Mouse (Mus musculus): ENCODE measurements around the gene Clec12b.
A peak's percentile ranks its signal among the peaks of the same experiment; 100 is the strongest.
"Not testable (repeated sequence)": the region's sequence is repeated elsewhere in the genome, so short reads cannot be mapped to it uniquely, and the experiment has no call there.

Clec12b gene

GRCm38 (mm10) chr6:129369374-129370132 lies 16.1 kb downstream of the Clec12b start:
- DNase-seq (ENCODE audit: low spot score in 2 of 2), result no peak

GRCm38 (mm10) chr6:129365959-129366359 lies 19.7 kb downstream of the Clec12b start:
- no peak for DNase-seq (ENCODE audit: low spot score in 2 of 2)

- DNase-seq (ENCODE audit: low spot score in 2 of 2), result no peak
These were observed 21.7 kb downstream of the Clec12b start for GRCm38 (mm10) chr6:129363942-129364341.

- DNase-seq (ENCODE audit: low spot score in 2 of 2), result no peak
These were observed 26.2 kb downstream of the Clec12b start for GRCm38 (mm10) chr6:129359515-129359914.

GRCm38 (mm10) chr6:129356430-129356829 lies 29.2 kb downstream of the Clec12b start:
- no peak for DNase-seq (ENCODE audit: low spot score in 2 of 2)

- DNase-seq (ENCODE audit: low spot score in 2 of 2), result no peak
These were observed 29.9 kb downstream of the Clec12b start for GRCm38 (mm10) chr6:129355774-129356173.

DNA sequence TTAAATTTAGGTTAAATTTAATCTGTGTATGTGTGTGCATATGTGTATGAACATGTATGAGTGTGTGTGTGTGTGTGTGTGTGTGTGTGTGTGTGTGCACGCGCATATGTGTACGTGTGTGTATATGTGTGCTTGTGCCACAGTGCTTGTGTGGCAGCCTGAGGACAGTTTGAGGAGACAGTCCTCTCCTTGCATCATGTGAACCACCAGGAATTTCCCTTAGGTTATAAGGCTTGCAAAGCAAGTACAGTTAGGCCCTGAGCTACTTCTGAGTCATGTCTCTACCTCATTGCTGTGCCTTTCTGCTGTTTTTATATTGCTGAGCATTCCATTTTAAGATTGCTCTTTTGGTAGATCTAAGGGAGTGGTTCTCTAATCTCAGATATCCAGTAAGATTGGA lies 34.6 kb downstream of the Clec12b start:
- DNase-seq (ENCODE audit: low spot score in 2 of 2), result no peak

DNA sequence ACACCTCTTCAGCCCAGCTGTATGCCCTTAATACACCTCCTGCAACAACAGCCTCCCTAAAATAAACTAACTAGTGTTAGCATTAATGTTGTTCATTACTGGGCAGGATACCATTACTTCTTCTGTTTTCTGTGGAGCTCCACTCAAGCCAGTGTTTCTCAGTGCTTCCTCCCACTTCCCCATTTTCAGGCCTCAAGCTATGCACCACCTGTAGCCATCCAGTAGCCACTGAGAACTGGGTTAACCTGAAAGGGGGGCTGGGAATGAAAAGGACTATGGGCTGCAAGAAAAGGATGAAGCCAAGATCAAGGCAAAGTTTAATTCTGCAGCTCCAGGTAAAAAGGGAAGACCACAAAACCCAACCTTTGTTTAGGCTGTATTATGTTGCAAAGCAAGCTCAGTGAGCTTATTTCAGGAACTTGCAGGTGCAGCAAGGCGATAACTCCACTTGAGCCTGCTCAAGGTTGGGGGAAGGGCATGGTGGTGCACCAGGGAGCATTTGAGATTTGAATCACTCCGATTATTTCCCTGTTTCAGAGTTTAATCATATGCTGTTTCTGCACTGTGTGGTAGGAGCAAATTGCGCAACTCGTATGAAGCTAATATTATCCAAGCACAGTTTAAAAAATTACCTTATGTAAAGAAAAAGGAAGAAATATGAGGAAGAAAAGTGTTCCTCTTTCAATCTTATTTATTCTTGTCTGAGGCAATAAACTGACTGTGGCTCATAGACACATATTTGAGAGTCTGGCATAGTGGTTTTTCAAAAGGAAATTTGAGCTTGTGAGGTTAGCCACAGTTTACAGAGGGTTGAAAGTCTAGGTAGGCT lies 35.9 kb downstream of the Clec12b start:
- no peak for DNase-seq (ENCODE audit: low spot score in 2 of 2)

GRCm38 (mm10) chr6:129344408-129344807 lies 41.3 kb downstream of the Clec12b start:
- no peak for DNase-seq (ENCODE audit: low spot score in 2 of 2)

GRCm38 (mm10) chr6:129342391-129342790 lies 43.3 kb downstream of the Clec12b start, which contains the start of gene Clec12a:
TSS of gene Clec12a (plus strand) at chr6:129342691.
- DNase-seq (ENCODE audit: low spot score in 2 of 2), result not testable (repeated sequence)

DNA sequence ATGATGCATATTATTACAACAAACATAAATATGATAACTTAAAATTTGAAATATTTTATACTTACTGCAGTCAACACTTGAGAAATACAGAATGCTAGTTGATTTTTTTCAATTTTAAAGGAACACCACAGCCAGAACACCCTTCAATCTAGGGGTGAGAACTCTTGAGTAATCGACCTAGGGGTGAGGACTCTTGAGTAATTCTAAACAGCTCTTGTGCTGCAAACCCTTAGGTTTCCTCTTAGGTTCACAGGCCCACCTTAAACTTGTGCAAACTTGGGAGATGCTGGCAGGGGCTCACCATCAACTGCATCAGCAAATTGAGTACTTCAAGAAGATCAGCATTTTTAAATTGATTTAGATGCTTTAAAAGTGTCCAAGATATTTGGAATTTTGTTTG lies 47.9 kb downstream of the Clec12b start:
- DNase-seq (ENCODE audit: low spot score in 2 of 2), result no peak

DNA sequence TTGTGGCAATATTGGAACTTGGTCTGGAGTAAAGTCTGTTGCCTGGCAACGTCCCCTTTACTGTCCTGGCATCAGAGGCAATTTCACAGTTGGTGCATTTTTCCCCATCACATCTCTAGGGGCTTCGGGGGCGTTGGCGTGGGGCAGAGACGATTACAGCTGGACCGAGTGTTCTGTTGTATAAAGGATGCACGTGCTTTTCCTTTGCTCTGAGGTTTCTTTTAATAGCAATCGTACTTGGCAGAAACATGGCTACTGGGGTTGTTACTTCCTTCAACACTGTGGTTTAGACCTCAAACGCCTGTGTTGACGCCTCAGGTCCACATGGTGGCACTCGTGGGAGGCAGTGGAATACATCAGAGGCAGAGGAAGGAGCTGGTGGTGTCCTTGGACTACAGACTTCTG lies 52.0 kb downstream of the Clec12b start:
- DNase-seq (ENCODE audit: low spot score in 2 of 2), result peak in 1 of 2 experiments; percentile 27

DNA sequence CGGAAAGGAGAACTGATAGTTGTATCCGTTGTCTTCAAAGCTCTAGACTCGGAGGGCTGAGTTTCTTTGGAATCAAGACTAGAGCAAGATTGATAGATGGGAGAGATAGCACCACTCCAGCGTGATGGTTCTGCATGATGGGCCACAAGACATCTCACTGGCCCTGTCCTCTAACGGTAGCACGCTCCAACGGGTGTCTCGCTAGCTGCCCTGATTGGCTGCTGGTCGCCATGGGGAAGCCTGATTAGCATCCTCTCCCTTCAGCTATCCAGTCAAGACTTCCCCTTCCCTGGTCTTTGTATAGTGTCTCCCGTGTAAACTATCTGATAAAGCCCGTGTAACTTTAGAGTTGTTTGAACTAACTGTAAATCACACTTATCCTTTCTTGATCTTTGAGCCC lies 54.1 kb downstream of the Clec12b start, which contains the start of gene 4922502D21Rik:
Gene 4922502D21Rik, minus strand, starts transcription at position 187 of the 400 bp plus-strand sequence.
- no peak for DNase-seq (ENCODE audit: low spot score in 2 of 2)

GRCm38 (mm10) chr6:129326568-129327150 lies 59.0 kb downstream of the Clec12b start:
- no peak for DNase-seq (ENCODE audit: low spot score in 2 of 2)

GRCm38 (mm10) chr6:129326016-129326415 lies 59.7 kb downstream of the Clec12b start:
- DNase-seq (ENCODE audit: low spot score in 2 of 2), result no peak
